Mouse (Mus musculus): ENCODE results near the gene Zfp672.

- TF ChIP-seq CTCF (IDR thresholded peaks at IDR 0.05; ENCODE audit: low read depth) (no peak), EP300 (IDR thresholded peaks at IDR 0.05; ENCODE audit: low read depth) (no peak)
Observed at GRCm38 (mm10) chr11:58316344-58316743, 13.8 kb downstream of the Zfp672 start.
